ENCODE assay signal across 15 mouse cellular contexts in the genomic region with DNA sequence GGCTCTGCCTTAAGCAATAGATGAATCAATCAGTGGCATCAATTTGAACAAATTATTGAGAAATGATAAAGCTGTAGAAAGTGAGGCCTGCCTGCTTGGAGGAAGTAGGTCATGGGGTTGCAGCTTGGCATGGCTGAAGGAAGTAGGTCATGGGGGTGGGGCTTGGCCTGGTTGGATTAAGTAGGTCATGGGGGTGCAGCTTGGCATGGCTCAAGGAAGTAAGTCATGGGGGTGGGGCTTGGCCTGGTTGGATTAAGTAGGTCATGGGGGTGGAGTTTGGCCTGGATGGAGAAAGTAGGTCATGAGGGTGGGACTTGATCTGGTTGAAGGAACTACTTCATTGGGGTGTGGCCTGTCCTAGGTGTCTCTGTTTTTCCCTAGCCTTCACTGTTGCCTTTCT.
A peak's percentile ranks its signal among the peaks of the same experiment; 100 is the strongest.
DNase-seq lines count a peak whose midpoint lies in the region; ATAC-seq and TF ChIP-seq lines count a peak whose summit lies in the region.
"Had no signal": no experiment of that assay in that cellular context is flagged by ENCODE, and none has a peak within 500 bp of the region (broad histone marks: within the 10 kb centered on the region; RNA-seq: fewer than 3 reads in every experiment).

No protein-coding gene starts in this region.

- ATAC-seq in midbrain, postnatal 0 days (ENCODE audit: low FRiP score): peak; percentile 49; the same call in 1 of the 2 replicates
- ATAC-seq in midbrain, embryonic 16.5 days: no peak
- ATAC-seq in frontal cortex, adult (ENCODE audit: low TSS enrichment): no peak
- ATAC-seq: forebrain, embryonic 14.5 days; liver, postnatal 0 days had no signal

- DNase-seq in adrenal gland, postnatal 14 days: peak; percentile 37
- no peak for DNase-seq in adrenal gland, postnatal 4 days (ENCODE audit: low spot score in 2 of 2)
- DNase-seq in midbrain, postnatal 0 days (ENCODE audit: low spot score): no peak
- peak; percentile 29 for DNase-seq in retina, postnatal 7 days (ENCODE audit: low read depth, low spot score)
- no peak for DNase-seq in limb, embryonic 10.5 days (ENCODE audit: low spot score)
- DNase-seq in liver: no peak
- DNase-seq: kidney, postnatal 10 days; left cerebral cortex, postnatal 4 days; liver, postnatal 0 days had no signal

- no peaks in the 10 kb centered on the region for H3K36me3 ChIP-seq in midbrain, postnatal 0 days (ENCODE audit: insufficient read depth, low read length)
- no peaks in the 10 kb centered on the region for H3K36me3 ChIP-seq in midbrain, embryonic 16.5 days (ENCODE audit: control insufficient read depth, insufficient read depth, low read length)
- H3K36me3 ChIP-seq in limb, embryonic 10.5 days: no peaks in the 10 kb centered on the region
- H3K36me3 ChIP-seq: embryonic facial prominence, embryonic 13.5 days; midbrain, embryonic 10.5 days had no signal

- TF ChIP-seq CTCF in midbrain, postnatal 0 days (IDR thresholded peaks at IDR 0.05): no peak

- no peak overlapping the region for H3K9ac ChIP-seq in midbrain, postnatal 0 days (replicated peaks; ENCODE audit: low read length, poor library complexity, severe bottlenecking)
- no peak overlapping the region for H3K9ac ChIP-seq in midbrain, embryonic 16.5 days (ENCODE audit: low read depth, low read length)
- H3K9ac ChIP-seq: embryonic facial prominence, embryonic 13.5 days; hindbrain, embryonic 14.5 days; liver, postnatal 0 days had no signal

- no peak overlapping the region for H3K4me3 ChIP-seq in midbrain, postnatal 0 days (ENCODE audit: low read depth, low read length)
- no peak overlapping the region for H3K4me3 ChIP-seq in midbrain, embryonic 16.5 days (ENCODE audit: low read depth, low read length)
- no peak overlapping the region for H3K4me3 ChIP-seq in limb, embryonic 10.5 days
- H3K4me3 ChIP-seq: embryonic facial prominence, embryonic 13.5 days; midbrain, embryonic 10.5 days had no signal

- H3K4me1 ChIP-seq in midbrain, postnatal 0 days (ENCODE audit: insufficient read depth, low read length): no peaks in the 10 kb centered on the region
- no peaks in the 10 kb centered on the region for H3K4me1 ChIP-seq in midbrain, embryonic 16.5 days (ENCODE audit: control insufficient read depth, insufficient read depth, low read length)
- no peaks in the 10 kb centered on the region for H3K4me1 ChIP-seq in limb, embryonic 10.5 days
- H3K4me1 ChIP-seq: embryonic facial prominence, embryonic 13.5 days; midbrain, embryonic 10.5 days had no signal

- H3K27ac ChIP-seq in midbrain, postnatal 0 days (ENCODE audit: low read depth, low read length): no peak overlapping the region
- no peak overlapping the region for H3K27ac ChIP-seq in midbrain, embryonic 16.5 days (ENCODE audit: low read length)
- no peak overlapping the region for H3K27ac ChIP-seq in limb, embryonic 10.5 days
- H3K27ac ChIP-seq: embryonic facial prominence, embryonic 13.5 days; hindbrain, embryonic 14.5 days; midbrain, embryonic 10.5 days had no signal

- H3K4me2 ChIP-seq in midbrain, postnatal 0 days (ENCODE audit: low read depth, low read length, poor library complexity, severe bottlenecking): no peak overlapping the region
- no peak overlapping the region for H3K4me2 ChIP-seq in midbrain, embryonic 16.5 days (ENCODE audit: low read length)
- H3K4me2 ChIP-seq: embryonic facial prominence, embryonic 13.5 days; hindbrain, embryonic 14.5 days had no signal

- no peaks in the 10 kb centered on the region for H3K27me3 ChIP-seq in midbrain, postnatal 0 days (ENCODE audit: insufficient read depth, low read length)
- H3K27me3 ChIP-seq in midbrain, embryonic 16.5 days (ENCODE audit: control insufficient read depth, insufficient read depth, low read depth, low read length): no peaks in the 10 kb centered on the region
- H3K27me3 ChIP-seq in limb, embryonic 10.5 days (ENCODE audit: low read depth, poor library complexity, severe bottlenecking): no peaks in the 10 kb centered on the region
- H3K27me3 ChIP-seq: embryonic facial prominence, embryonic 13.5 days had no signal

- no peaks in the 10 kb centered on the region for H3K9me3 ChIP-seq in midbrain, postnatal 0 days (ENCODE audit: low read length)
- H3K9me3 ChIP-seq in midbrain, embryonic 16.5 days (replicated peaks; ENCODE audit: control insufficient read depth, low read length, poor library complexity, severe bottlenecking): no peaks in the 10 kb centered on the region; the same call in 1 of the 2 replicates
- no peaks in the 10 kb centered on the region for H3K9me3 ChIP-seq in limb, embryonic 10.5 days (replicated peaks)
- H3K9me3 ChIP-seq: embryonic facial prominence, embryonic 13.5 days; midbrain, embryonic 10.5 days had no signal

Comparison
In these comparisons a context has a peak if more than half of its experiments do, and no peak if none do; other contexts are left out.
1. DNase-seq: peak in adrenal gland, postnatal 14 days (single experiment) and retina, postnatal 7 days (single experiment); none in adrenal gland, postnatal 4 days (0 of 2), midbrain, postnatal 0 days (single experiment), limb, embryonic 10.5 days (single experiment) and liver (single experiment).